Mouse (Mus musculus) MEL-GATA-1-ER (cell line): ENCODE data around the gene Rhbdf1.
"Not testable (repeated sequence)": the region's sequence is repeated elsewhere in the genome, so short reads cannot be mapped to it uniquely, and the experiment has no call there.

ENCODE experiments used
- DNase-seq: peaks from one replicate; pipeline ENCODE4 v3.0.0-alpha.2; 2012; ENCODE audit warnings: low read depth; ENCODE audit errors: extremely low read depth

Gene Rhbdf1

GRCm38 (mm10) chr11:32221225-32221950 is 712 bp downstream of the Rhbdf1 start:
- DNase-seq = no peak

- DNase-seq = no peak
Measured at GRCm38 (mm10) chr11:32220607-32221224, 1.4 kb downstream of the Rhbdf1 start.

DNA sequence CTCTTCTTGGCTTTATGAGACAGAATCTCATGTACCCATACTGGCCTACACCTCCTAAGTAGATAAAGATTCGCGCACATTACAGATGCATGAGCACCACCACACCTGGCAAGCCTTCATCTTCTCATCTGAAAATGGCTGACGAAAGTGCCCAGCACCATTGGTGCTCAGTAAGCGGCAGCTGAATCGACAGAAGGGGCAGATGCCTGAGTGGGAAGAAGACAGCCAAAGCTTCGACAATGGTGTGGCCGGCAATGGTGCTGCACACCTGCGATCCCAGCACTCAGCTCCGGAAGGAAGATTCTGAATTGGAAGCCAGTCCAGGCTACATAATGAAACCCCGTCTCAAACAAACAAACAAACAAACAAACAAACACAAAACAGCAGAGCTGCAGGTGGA is 2.8 kb downstream of the Rhbdf1 start:
- no peak for DNase-seq

GRCm38 (mm10) chr11:32218501-32219050 is 3.5 kb downstream of the Rhbdf1 start:
- DNase-seq = no peak

DNA sequence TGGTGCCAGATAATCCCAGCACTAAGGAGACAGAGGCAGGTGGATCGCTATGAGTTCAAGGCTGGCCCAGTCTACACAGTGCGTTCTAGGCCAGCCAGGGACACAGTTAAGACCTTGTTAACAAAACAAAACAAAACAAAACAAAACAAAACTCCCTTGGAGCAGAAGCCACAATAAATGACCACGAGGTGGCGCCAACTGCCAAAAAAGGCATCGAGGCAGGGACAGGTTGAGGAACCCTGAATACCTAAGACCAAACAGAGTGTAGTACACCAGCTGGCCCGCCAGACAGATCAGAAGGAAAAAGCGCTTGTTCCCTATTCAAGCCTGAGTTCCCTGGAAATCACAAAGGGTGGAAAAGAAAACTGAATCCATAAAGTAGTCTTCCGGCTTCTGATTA is 5.2 kb downstream of the Rhbdf1 start:
- DNase-seq = no peak

- no peak for DNase-seq
Measured at GRCm38 (mm10) chr11:32215372-32216162, 6.5 kb downstream of the Rhbdf1 start.

GRCm38 (mm10) chr11:32210623-32211022 is 11.5 kb downstream of the Rhbdf1 start:
- DNase-seq = no peak

DNA sequence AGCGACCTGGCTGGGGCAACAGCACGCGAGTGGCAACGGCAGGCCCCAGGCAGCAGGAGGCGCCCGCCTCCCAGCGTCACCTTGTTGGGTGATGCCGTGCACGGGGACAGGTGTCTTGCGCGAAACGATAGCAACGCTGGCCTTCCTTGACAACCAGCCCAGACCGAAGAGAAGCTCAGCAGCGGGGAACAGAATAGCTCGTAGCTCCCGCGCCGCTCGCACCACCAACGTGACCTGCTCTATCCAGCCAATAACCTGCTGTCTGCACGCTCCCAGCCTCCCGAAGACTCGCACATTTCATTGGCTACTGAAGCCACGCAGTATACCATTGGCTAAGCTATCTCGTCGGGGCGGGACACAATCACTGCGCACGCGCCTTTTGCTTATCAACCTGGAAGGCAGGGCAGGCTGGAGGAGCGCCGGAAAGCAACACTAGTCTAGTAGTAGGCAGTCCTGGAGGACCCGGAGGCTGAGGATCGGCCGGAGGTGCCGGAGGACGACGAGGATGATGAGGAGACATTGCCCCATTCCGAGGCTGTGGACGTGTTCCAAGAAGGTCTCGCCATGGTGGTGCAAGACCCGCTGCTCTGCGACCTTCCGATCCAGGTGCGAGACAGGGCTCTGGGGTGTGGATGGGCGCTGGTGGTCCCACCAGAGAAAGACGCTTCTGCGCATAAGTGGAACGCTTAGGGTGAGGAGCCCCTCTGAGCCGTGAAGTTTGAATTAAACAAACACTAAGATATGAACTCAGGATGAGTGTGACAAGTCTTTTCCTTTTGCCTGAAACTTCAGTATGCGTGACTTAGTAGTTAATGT is 16.8 kb downstream of the Rhbdf1 start, which contains the start of gene Snrnp25:
Gene Snrnp25 (plus strand): TSS at position 358 of the 816 bp plus-strand sequence.
- peak; percentile 98 for DNase-seq

GRCm38 (mm10) chr11:32201922-32202685 is 20.0 kb downstream of the Rhbdf1 start:
- DNase-seq = no peak

- not testable (repeated sequence) for DNase-seq
Measured at GRCm38 (mm10) chr11:32200992-32201391, 21.1 kb downstream of the Rhbdf1 start.

DNA sequence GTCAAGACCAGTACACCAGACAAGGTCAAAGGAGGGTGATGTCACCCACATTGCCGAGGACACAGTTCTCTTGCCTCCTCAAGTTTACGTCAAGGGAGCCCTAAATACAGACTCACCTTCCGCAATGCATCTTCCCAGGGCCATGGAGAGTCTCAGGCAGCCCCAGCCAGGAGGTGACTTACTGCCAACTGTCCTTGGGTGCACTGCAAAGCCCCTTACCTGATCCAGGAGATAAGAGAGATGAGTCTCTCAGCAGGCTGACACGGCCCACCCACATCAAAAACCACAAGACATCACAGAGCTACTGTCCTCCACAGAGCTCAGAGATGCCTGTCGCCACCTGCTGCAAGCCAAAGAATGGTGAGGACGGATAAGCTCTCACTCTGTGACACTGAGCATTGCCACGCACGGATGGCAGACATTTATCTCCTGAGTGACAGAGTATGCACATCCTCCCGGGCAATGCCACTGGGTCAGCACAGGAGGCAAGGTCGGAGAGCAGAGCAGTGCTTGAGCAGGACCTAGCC is 22.0 kb downstream of the Rhbdf1 start, which contains the start of gene Il9r:
Gene Il9r (minus strand): TSS at position 205 of the 527 bp plus-strand sequence.
- DNase-seq = peak; percentile 89

- DNase-seq = no peak
Measured at GRCm38 (mm10) chr11:32199230-32199629, 22.9 kb downstream of the Rhbdf1 start.

- no peak for DNase-seq
Measured at GRCm38 (mm10) chr11:32198256-32198955, 23.7 kb downstream of the Rhbdf1 start.

DNA sequence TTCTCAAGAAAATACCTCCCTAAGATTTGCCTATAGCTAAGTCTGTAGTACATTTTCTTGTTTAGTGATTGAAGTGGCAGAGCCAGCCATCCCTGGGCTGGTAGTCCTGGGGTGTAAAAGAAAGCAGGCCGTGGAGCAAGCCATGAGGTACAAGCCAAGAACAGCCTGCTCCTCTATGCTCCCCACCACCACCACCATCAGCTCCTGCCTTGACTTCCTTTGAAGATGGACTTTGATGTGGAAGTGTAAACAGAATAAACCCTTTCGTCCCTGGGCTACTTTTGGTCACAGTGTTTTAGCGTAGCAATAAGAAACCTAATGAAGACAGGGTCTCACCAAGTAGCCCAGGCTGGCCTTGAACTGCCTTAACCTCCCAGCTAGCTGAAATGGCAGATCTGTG is 24.3 kb downstream of the Rhbdf1 start:
- DNase-seq = no peak

- no peak for DNase-seq
Measured at GRCm38 (mm10) chr11:32196727-32197126, 25.4 kb downstream of the Rhbdf1 start.

GRCm38 (mm10) chr11:32195867-32196540 is 26.1 kb downstream of the Rhbdf1 start:
- DNase-seq = peak; percentile 75

DNA sequence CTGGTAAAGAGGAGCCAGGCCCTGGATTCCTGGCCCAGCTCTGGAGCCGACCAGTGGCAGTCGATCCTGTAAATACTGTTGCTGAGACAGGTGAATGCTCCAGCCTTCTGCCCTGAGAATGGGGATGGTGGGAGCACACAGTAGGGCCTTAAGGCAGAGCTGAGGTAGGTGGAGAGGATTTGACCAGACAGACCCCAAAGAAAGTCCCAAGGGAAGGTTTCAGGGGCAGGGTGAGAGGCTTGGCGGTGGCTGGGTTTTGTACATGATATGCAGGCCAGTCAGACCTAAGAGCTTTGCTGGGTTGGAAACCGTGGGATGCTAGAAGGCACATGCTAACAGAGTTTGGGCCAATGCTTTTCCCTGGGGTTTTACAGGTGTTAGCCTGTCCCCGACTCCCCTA is 27.5 kb downstream of the Rhbdf1 start:
- no peak for DNase-seq

GRCm38 (mm10) chr11:32194086-32194485 is 28.0 kb downstream of the Rhbdf1 start:
- no peak for DNase-seq

DNA sequence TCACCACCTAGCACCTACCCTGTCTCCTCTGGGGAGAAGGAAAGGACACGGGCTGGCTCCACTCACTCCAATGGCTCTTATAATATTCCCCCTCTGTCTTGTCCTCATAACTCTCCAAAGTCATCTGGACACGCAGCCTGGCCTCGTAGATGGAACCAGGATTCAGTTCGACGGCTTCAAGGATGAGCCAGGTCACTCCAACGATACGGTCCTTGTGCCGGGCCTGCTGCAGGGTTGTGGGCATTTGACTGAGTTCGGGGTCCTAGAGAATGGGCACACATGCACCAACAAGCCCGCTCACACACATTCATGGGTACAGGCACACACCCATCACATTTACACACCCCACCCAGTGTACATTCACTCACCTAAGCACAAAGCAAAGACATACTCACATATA is 28.9 kb downstream of the Rhbdf1 start:
- no peak for DNase-seq
